Mouse (Mus musculus) testis, adult 2 months (tissue): ENCODE data around the gene Ppat.
A peak's percentile ranks its signal among the peaks of the same experiment; 100 is the strongest.

Experiments
- CTCF ChIP-seq: fragments of 200-500 bp; IDR thresholded peaks from 2 replicates; pipeline ENCODE4 v1.5.1; 2012; ENCODE audit warnings: low read depth, mild to moderate bottlenecking, inconsistent platforms, low read length, moderate library complexity; ENCODE audit not compliant: control insufficient read depth, insufficient read depth, insufficient replicate concordance
- POLR2A ChIP-seq: fragments of 200-500 bp; IDR thresholded peaks from 2 replicates; pipeline ENCODE4 v1.6.1; 2012; ENCODE audit warnings: low read depth, mild to moderate bottlenecking, inconsistent platforms, low read length, moderate library complexity; ENCODE audit not compliant: control insufficient read depth

DNA sequence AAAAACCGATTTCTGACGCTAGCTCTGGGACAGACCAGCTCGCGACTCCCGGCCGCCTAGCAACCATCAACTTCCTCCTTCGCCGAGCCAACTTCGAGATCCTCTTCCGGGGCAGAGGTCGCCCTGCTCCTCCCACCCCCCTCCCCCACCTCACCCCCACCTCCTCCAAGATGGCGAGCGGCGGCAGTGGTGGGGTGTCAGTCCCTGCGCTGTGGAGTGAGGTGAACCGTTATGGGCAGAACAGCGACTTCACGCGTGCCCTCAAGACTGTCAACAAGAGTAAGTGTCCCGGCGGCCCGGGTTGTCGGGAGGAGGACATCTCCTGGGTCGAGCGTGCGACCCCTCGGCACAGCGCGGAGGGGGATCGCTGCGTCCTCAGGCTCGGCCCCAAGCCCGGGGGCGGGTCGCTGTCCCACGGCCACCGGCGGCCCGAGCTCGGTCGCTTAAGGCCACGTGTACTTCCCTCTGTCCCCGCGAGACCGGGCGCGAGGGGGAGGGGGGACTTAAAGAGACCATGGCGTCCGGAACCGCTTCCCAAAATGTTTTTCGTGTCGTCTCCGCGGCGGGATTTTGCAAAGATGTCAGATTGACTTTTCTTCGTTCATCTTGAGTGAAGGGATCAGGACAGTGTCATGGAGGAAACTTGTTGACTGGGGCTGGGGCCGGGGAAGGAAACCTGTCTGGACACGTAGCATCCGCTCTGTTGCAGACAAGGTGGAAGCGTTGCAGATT, 23.3 kb upstream of the Ppat start, which contains the start of gene Srp72:
- TF ChIP-seq CTCF (no peak), POLR2A (peak; percentile 83)
